Mouse (Mus musculus) ZHBTc4 (cell line): ENCODE data around the gene Obox8.

ENCODE experiments used
- DNase-seq: peaks from one replicate; pipeline ENCODE4 v3.0.0-alpha.2; 2011; ENCODE audit warnings: low read depth, low spot score

The Obox8 gene

DNA sequence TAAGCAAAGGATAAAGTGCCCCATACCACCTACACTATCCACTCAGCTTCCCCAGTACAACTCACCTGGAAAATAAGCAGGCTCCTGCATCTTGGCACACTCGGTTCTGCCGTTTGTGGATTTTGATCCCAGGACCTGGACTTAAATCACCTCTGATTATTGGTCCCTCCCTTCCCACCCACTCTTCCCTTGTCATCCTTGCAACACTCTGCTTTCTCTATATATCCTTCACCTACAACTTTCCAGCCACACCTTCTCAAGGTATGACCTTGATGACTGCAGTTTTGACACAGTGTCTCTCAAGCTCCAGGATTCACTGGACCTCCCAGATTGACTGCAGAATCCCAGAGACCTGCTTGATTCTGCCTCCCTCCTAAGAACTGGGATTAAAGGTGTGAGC is at the start of gene Obox8:
Gene Obox8 (minus strand): TSS at position 101 of the 400 bp plus-strand sequence.
- DNase-seq, result no peak

GRCm38 (mm10) chr7:14317209-14317608 is 16.1 kb downstream of the Obox8 start:
- peak; percentile 52 for DNase-seq

GRCm38 (mm10) chr7:14308671-14309070 is 24.7 kb downstream of the Obox8 start:
- DNase-seq, result no peak

DNA sequence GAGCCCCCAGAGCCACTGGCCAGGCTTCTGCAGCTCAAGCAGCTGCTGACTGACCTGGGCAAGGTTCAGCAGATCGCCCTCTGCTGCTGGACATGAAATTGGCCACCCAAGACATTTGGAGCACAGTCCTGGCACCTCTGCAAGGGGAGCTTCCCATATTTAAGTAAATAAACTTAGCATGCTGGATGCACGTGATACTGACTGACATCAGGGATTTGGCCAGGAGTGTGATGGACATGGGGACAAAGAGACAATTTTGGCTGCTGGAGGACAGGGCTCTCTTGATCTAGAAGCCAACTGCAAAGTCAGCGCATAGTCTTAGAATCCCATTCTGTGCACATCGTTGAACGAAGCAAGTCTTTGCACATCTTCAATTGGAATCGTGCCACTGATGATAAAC is 25.8 kb downstream of the Obox8 start:
- DNase-seq, result no peak
